Mouse (Mus musculus): ENCODE results near the gene Atp11a.

Gene Atp11a

GRCm38 (mm10) chr8:12874971-12875370 lies 118.2 kb downstream of the Atp11a start:
- peak; percentile 16 for DNase-seq

GRCm38 (mm10) chr8:12877126-12877525 lies 120.3 kb downstream of the Atp11a start:
- no peak for DNase-seq

- DNase-seq, result no peak
These were observed 123.3 kb downstream of the Atp11a start for GRCm38 (mm10) chr8:12880163-12880562.

- no peak for DNase-seq
These were observed 126.5 kb downstream of the Atp11a start for GRCm38 (mm10) chr8:12883051-12884004.

GRCm38 (mm10) chr8:12887772-12888435 lies 131.1 kb downstream of the Atp11a start:
- DNase-seq, result no peak

GRCm38 (mm10) chr8:12889046-12889598 lies 132.3 kb downstream of the Atp11a start:
- no peak for DNase-seq

- no peak for DNase-seq
These were observed 136.2 kb downstream of the Atp11a start for GRCm38 (mm10) chr8:12892882-12893446.

- no peak for DNase-seq
These were observed 137.2 kb downstream of the Atp11a start for GRCm38 (mm10) chr8:12893797-12894578.

GRCm38 (mm10) chr8:12894783-12895534 lies 138.1 kb downstream of the Atp11a start:
- no peak for DNase-seq

- no peak for DNase-seq
These were observed 138.8 kb downstream of the Atp11a start for GRCm38 (mm10) chr8:12895535-12896150.

- DNase-seq, result peak; percentile 57
These were observed 139.9 kb downstream of the Atp11a start for GRCm38 (mm10) chr8:12896494-12897373.

GRCm38 (mm10) chr8:12897815-12898214 lies 141.0 kb downstream of the Atp11a start:
- no peak for DNase-seq

GRCm38 (mm10) chr8:12903790-12904415 lies 147.1 kb downstream of the Atp11a start:
- no peak for DNase-seq

GRCm38 (mm10) chr8:12905122-12905521 lies 148.3 kb downstream of the Atp11a start:
- DNase-seq, result no peak

GRCm38 (mm10) chr8:12905599-12906321 lies 148.9 kb downstream of the Atp11a start:
- DNase-seq, result no peak

GRCm38 (mm10) chr8:12906597-12906996 lies 149.8 kb downstream of the Atp11a start:
- no peak for DNase-seq

GRCm38 (mm10) chr8:12907730-12908129 lies 150.9 kb downstream of the Atp11a start:
- no peak for DNase-seq

- DNase-seq, result no peak
These were observed 155.2 kb downstream of the Atp11a start for GRCm38 (mm10) chr8:12912011-12912410.

Measured in thymus, postnatal 14 days (tissue).